Mouse (Mus musculus) large intestine, adult 2 months (tissue): ENCODE measurements around the gene Rbp4. TPM values are rescaled to one million over a fixed set of nuclear protein-coding genes. Genes with fewer than 3 reads are reported as not detected.

ENCODE experiments used
- DNase-seq: peaks from one replicate; pipeline ENCODE4 v3.0.0-alpha.2; 2012; ENCODE audit warnings: low read depth, low spot score
- WGBS: fragments of 180-500 bp; shearing (Covaris S2); methylation state at CpG from one replicate; pipeline ENCODE4 v1.1.7; 2018; 5-methylcytosine and 5-hydroxymethylcytosine counted together
- polyA plus RNA-seq: library from polyadenylated mRNA; depleted of rRNA; stranded (reverse); fragments of >200 nt; gene quantifications from 2 replicates; pipeline ENCODE4 v1.2.3, GENCODE M21; 2012; rRNA removed

Gene Rbp4
- polyA plus RNA-seq, 1 experiment, result 15.4 TPM

DNA sequence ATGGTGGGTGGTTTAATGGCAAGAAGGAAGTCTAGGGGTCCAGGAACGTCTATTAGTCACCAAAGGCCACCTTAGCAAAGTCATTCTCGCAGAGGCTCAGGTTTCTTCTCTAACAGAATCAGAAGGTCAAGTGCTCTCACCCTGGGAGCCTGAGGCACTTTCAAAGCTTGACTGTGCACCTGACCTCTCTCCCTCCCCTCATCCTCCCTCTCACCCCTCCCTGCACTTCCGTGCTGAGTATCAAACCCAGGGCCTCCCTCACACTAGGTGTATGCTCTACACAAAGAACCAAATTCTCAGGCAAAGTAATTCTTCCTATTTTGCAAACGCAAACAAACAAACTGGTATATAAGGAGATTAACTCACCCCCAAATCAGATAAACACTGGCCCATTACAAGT is 28.9 kb downstream of the Rbp4 start:
- WGBS, result 54% methylated on average over 4 of the region's 4 CpGs
- DNase-seq, result no peak

GRCm38 (mm10) chr19:38091512-38091985 is 33.5 kb downstream of the Rbp4 start:
- no peak for DNase-seq
- WGBS, result 24% methylated on average over 4 of the region's 4 CpGs

DNA sequence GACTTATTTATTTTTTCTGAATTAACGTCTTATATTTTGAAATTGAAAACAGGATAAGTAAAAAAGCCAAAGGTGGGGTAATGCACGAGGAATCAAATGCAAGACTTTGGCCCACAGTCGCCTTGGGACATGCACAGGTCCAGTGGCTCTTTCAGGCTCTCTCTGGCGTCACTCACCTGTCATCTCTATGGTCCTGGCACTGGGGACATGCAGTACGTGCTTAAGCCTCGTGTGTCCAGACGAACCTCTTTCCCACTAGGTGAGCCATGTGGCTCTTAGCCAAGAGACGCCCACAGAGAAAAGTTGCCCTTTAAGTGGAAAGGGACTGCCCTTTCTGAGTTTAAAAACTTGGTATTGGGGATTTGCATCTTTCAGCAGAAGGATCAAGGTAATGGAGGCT is 35.7 kb downstream of the Rbp4 start:
- WGBS, result 63% methylated on average over 8 of the region's 8 CpGs
- DNase-seq, result no peak

GRCm38 (mm10) chr19:38086948-38087551 is 38.0 kb downstream of the Rbp4 start:
- 42% methylated on average over 11 of the region's 11 CpGs for WGBS
- DNase-seq, result no peak

- DNase-seq, result no peak
- WGBS, result 95% methylated on average over 4 of the region's 4 CpGs
These were observed 39.2 kb downstream of the Rbp4 start for GRCm38 (mm10) chr19:38085841-38086240.

- WGBS, result 14% methylated on average over 5 of the region's 5 CpGs
- peak; percentile 68 for DNase-seq
These were observed 42.1 kb downstream of the Rbp4 start for GRCm38 (mm10) chr19:38082931-38083525.

DNA sequence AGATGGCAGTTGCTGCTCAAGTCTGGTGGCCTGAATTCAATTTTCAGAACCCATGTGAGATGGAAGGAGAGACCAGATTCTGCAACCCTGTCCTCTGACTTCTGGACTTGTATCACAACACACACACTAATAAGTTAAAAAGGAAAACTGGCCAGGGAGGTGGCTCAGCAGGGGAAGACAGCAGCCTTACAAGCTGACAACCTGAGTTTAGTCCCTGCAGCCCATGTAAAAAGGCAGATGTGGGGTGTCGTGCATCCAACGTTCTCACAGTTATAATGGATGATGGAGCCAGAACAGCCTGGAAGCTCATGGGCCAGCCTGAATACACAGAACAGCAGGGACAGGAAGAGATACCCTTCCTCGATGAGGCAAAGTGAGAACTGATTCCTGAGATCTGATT is 43.7 kb downstream of the Rbp4 start:
- WGBS, result 72% methylated on average over 3 of the region's 3 CpGs
- no peak for DNase-seq

DNA sequence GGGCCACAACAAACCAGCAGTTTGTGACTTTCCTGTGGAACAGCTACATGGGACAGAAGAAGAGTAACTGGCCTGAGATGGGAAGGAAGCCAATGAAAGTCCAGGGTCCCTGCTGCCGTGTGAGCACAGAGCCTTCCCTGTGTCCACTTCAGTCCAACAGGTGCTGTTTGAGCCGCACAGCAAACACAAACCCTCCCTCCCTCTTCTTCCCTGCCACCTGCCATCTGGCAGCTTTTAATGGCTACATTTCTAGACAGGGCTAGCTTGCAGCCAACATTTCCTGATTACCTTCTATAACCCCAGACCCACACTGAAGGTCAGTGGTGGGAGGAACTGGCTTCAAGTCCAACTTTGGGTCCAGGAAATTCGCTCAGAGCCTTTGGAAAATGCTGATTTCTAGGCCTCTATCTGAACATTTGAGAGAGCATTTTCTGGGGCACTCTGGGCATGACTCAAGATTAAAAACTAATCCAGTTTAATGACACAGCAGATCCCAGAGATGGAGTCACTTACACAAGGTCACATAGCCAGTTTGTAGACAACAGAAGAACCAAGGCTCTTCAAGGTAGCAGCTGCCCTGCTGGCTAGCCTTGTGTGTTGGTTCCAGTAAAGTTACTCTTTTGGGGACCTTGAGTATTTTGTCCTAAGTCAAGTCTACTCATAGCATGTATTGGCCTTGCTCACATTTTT is 47.1 kb downstream of the Rbp4 start:
- DNase-seq, result no peak
- WGBS, result 27% methylated on average over 3 of the region's 3 CpGs

GRCm38 (mm10) chr19:38076251-38076650 is 48.8 kb downstream of the Rbp4 start:
- DNase-seq, result no peak
- WGBS, result 48% methylated on average over 2 of the region's 2 CpGs

- 88% methylated on average over 11 of the region's 11 CpGs for WGBS
- no peak for DNase-seq
These were observed 50.0 kb downstream of the Rbp4 start for GRCm38 (mm10) chr19:38075051-38075450.

DNA sequence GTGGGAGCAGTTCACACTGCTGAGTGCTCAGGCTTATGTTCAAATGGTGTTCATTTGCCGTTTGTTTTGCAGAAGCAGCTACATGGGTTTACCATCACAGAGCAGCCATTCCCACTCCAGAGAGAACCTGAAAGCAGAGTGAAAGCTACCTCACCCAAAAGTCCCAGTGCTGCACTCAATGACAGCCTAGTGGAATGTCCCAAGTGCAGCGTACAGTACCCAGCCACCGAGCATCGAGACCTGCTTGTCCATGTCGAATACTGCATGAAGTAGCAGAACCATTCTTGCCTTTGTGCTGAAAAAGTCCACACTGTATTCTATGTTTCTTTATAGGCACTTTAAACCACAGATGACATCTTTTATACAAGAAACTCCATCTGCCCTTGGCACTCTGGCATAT is 51.9 kb downstream of the Rbp4 start:
- 95% methylated on average over 5 of the region's 5 CpGs for WGBS
- no peak for DNase-seq

Other genes with a start within 250 kb of the Rbp4 start
- 12.8 and 13.6 TPM in 2 replicates for gene Myof, start 81.7 kb downstream of the Rbp4 start, polyA plus RNA-seq
- 5.2 and 6.9 TPM in 2 replicates for gene Cep55, start 70.3 kb downstream of the Rbp4 start, polyA plus RNA-seq
- gene Ffar4, start 28.2 kb downstream of the Rbp4 start, polyA plus RNA-seq, result 12.4 and 22.7 TPM in 2 replicates
- not detected in 2 replicates for gene Pde6c, start 7.5 kb upstream of the Rbp4 start, polyA plus RNA-seq
- 2.3 and 3.3 TPM in 2 replicates for gene Fra10ac1, start 98.9 kb upstream of the Rbp4 start, polyA plus RNA-seq
- 0.05 and 0.15 TPM in 2 replicates for gene Lgi1, start 139.3 kb upstream of the Rbp4 start, polyA plus RNA-seq